Mouse (Mus musculus) kidney, postnatal 36 days (tissue): Measurements from ENCODE around the gene Wdr61.

Experiments used
- DNase-seq, 2 experiments: peaks; one replicate each; pipeline ENCODE4 v3.0.0; 2021 to 2022; ENCODE audit warnings: mixed read lengths in 2 of 2

The Wdr61 gene

DNA sequence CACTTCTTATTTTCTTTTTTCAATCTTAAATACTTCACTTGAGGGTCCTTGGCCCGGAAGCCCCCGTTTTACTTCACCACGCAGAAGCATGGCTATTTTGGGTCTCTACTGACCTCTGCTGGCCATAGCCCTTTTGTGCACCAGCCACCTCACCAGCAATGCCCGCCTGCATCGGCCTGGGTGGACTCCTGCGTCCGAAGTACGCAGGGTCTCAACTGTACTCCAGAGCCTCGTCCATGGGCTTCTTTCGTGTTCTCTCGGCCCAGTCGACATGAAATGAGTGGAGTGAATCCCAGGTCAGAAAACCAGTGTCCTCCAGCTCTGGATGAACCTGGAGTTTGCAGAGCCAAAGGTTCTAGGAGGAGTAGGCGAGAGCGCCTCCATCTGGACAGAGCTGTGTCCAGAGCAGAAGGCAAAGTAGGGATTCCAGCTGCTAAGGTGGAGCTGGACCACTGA lies 57.8 kb downstream of the Wdr61 start:
- DNase-seq: peak; percentile 63 to 83

- DNase-seq: no peak
Measured at GRCm38 (mm10) chr9:54673887-54674286, 60.4 kb downstream of the Wdr61 start.

- DNase-seq: no peak
Measured at GRCm38 (mm10) chr9:54671962-54672361, 62.4 kb downstream of the Wdr61 start.

- DNase-seq: no peak
Measured at GRCm38 (mm10) chr9:54668455-54668854, 65.9 kb downstream of the Wdr61 start.

DNA sequence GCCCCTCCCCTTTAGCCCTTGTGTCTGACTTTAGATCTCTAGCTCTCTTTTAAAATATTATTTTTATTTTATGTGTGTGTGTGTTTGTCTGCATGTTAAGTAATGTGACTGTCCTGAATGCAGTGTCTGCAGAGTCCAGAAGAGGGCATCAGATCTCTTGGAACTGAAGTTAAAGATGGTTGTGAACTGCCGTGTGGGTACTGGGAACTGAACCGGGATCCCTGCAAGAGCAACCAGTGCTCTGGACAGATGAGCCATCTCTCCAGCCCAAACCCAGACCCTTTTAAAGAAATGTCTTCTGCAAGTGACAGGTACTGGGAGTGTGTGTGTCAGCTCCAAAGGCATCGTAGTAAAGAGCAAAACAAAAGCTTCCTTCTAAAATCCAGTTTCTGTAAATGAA lies 68.2 kb downstream of the Wdr61 start:
- DNase-seq: no peak
